Mouse (Mus musculus): ENCODE results near the gene Ccnh. TPM values are rescaled to one million over a fixed set of nuclear protein-coding genes. Genes with fewer than 3 reads are reported as not detected.
"Not testable (repeated sequence)": the region's sequence is repeated elsewhere in the genome, so short reads cannot be mapped to it uniquely, and the experiment has no call there.

Ccnh gene
- polyA plus RNA-seq (2015; fragmentation: Nextera tagmentation; extraction: Ambion mirVana), result 118 and 119 TPM in 2 replicates

DNA sequence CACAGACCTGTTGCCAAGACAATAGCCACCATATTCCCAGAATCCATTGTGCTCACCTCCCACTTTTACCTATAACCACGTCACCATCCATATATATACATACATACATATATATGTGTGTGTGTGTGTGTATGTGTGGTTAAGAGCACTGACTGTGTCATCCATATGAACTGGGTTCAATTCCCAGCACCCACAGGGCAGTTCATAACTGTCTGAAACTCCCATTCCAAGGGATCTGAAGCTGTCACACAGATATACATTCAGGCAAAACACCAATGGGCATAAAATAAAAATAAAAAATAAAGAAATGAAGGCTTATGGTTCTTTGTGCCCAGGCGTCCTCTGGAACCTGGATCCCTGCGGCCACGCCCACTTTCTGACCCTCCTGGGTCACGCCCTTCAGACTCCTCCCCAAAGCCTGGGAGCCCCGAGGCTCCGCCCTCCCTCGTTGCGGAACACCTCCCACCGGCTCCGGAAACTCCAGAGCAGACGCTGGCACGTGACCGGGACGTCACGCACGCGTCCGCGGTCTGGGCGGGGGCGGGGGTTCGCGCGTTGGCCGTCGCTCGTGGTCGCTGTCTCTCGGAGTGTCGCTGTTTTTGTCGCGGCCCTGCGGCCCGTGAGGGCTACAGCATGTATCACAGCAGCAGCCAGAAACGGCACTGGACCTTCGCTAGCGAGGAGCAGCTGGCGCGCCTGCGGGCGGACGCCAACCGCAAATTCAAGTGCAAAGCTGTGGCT is at the start of gene Ccnh:
Gene Ccnh, plus strand, starts transcription at position 506 of the 741 bp plus-strand sequence.
- ATAC-seq, result peak; percentile 97
- peak within 1 kb of the TSS; percentile 84 for H3K27ac ChIP-seq (ENCODE audit: low read length)
- peak within 1 kb of the TSS; percentile 97 for H3K9ac ChIP-seq (replicated peaks; ENCODE audit: low read depth, low read length)
- H3K4me3 ChIP-seq (replicated peaks; ENCODE audit: low read length), result peak within 1 kb of the TSS; percentile 99
- peak within 1 kb of the TSS; percentile 85 for H3K4me2 ChIP-seq (ENCODE audit: low read length)
- H3K36me3 ChIP-seq (ENCODE audit: control insufficient read depth, insufficient read depth), result peaks cover 10% of the 10 kb centered on the region; the same call in 1 of the 2 replicates
- WGBS, result 2% methylated on average over 44 of the region's 44 CpGs
- H3K9me3 ChIP-seq (ENCODE audit: control insufficient read depth, low read length), result no peaks in the 10 kb centered on the region
- no peaks in the 10 kb centered on the region for H3K27me3 ChIP-seq (replicated peaks; ENCODE audit: control insufficient read depth, insufficient read depth, low read length)
- peaks cover 10% of the 10 kb centered on the region for H3K4me1 ChIP-seq (replicated peaks; ENCODE audit: control insufficient read depth, insufficient read depth, low read length)

DNA sequence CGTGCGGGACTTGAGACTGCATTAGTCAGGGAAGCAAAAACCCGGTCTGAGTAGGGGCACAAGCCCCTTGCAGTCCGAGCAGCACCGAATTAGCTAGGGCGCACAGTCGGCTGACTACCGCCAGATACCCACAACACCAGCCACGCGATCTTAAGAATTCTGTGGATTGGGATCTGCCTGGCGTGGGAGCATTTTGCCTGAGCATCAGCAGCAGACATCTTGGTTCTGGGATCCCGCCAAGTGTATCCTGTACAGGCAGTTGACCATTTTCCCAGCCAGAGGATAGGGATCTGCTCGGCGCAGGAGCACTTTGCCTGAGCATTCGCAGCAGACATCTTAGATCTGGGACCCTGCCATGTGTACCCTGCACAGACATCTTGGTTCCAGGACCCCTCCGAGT is 45.8 kb upstream of the Ccnh start:
- H3K4me3 ChIP-seq (replicated peaks; ENCODE audit: low read length); H3K4me1 ChIP-seq (replicated peaks; ENCODE audit: control insufficient read depth, insufficient read depth, low read length); ATAC-seq; H3K27me3 ChIP-seq (replicated peaks; ENCODE audit: control insufficient read depth, insufficient read depth, low read length); H3K36me3 ChIP-seq (ENCODE audit: control insufficient read depth, insufficient read depth); H3K9me3 ChIP-seq (ENCODE audit: control insufficient read depth, low read length); H3K9ac ChIP-seq (replicated peaks; ENCODE audit: low read depth, low read length); H3K4me2 ChIP-seq (ENCODE audit: low read length); H3K27ac ChIP-seq (ENCODE audit: low read length): not testable (repeated sequence)
- 95% methylated on average over 16 of the region's 16 CpGs for WGBS

- Histone ChIP-seq H3K36me3 (ENCODE audit: control insufficient read depth, insufficient read depth) (no peaks in the 10 kb centered on the region), H3K4me2 (ENCODE audit: low read length) (no peak overlapping the region), H3K27ac (ENCODE audit: low read length) (no peak overlapping the region), H3K4me3 (replicated peaks; ENCODE audit: low read length) (no peak overlapping the region), H3K9me3 (ENCODE audit: control insufficient read depth, low read length) (no peaks in the 10 kb centered on the region), H3K27me3 (replicated peaks; ENCODE audit: control insufficient read depth, insufficient read depth, low read length) (no peaks in the 10 kb centered on the region), H3K4me1 (replicated peaks; ENCODE audit: control insufficient read depth, insufficient read depth, low read length) (no peaks in the 10 kb centered on the region), H3K9ac (replicated peaks; ENCODE audit: low read depth, low read length) (no peak overlapping the region)
- no peak for ATAC-seq
Observed at GRCm38 (mm10) chr13:85146471-85146870, 42.7 kb upstream of the Ccnh start.

DNA sequence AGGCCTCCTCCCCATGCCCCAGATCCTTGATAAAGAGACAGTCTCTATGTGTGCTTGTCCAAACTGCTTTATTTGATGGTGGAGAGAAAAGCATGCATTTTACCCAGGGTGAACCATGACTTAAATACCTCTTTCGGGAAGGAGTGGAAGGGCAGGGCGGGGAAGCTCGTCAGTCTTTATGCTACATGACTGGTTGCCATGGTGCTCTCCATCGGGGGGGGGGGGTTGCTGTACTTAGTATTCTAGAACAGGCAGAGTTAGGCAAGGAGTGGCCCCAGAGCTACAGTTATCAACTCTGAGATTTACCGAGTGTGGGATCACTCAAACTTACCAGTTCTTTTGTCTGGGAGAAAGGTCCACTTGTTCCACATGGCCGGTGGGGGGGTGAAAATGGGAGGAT is 34.5 kb upstream of the Ccnh start:
- 66% methylated on average over 6 of the region's 6 CpGs for WGBS
- Histone ChIP-seq H3K4me2 (ENCODE audit: low read length) (no peak overlapping the region), H3K9ac (replicated peaks; ENCODE audit: low read depth, low read length) (no peak overlapping the region)

DNA sequence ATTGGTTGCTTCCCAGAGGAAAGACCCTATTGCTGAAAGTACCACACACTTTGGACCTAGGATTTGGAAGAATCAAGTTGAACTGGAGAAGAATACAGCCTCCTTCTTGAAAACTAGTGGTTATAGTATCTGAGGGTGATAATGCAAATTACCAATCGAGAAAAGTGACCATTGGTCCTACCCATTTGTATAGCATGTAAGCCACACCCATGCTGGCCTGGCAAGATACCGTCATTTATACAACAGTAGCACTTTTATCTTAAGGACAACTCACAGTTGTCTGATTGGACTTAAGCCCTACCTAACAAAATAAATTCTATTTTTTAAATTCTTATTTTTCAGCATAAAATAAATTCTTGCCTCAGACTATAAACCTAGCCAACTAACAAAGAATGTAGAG is 29.2 kb upstream of the Ccnh start:
- H3K27me3 ChIP-seq (replicated peaks; ENCODE audit: control insufficient read depth, insufficient read depth, low read length), result no peaks in the 10 kb centered on the region
- H3K36me3 ChIP-seq (ENCODE audit: control insufficient read depth, insufficient read depth), result no peaks in the 10 kb centered on the region
- 83% methylated on average over 2 of the region's 2 CpGs for WGBS
- H3K4me3 ChIP-seq (replicated peaks; ENCODE audit: low read length), result no peak overlapping the region
- H3K9me3 ChIP-seq (ENCODE audit: control insufficient read depth, low read length), result no peaks in the 10 kb centered on the region
- H3K27ac ChIP-seq (ENCODE audit: low read length), result no peak overlapping the region
- H3K4me2 ChIP-seq (ENCODE audit: low read length), result no peak overlapping the region
- ATAC-seq, result no peak
- no peak overlapping the region for H3K9ac ChIP-seq (replicated peaks; ENCODE audit: low read depth, low read length)
- H3K4me1 ChIP-seq (replicated peaks; ENCODE audit: control insufficient read depth, insufficient read depth, low read length), result peaks cover 3% of the 10 kb centered on the region

More for the DNA sequence above, 34.5 kb upstream of the Ccnh start:
- Histone ChIP-seq H3K4me1 (replicated peaks; ENCODE audit: control insufficient read depth, insufficient read depth, low read length) (no peaks in the 10 kb centered on the region), H3K36me3 (ENCODE audit: control insufficient read depth, insufficient read depth) (no peaks in the 10 kb centered on the region), H3K27ac (ENCODE audit: low read length) (no peak overlapping the region), H3K27me3 (replicated peaks; ENCODE audit: control insufficient read depth, insufficient read depth, low read length) (no peaks in the 10 kb centered on the region), H3K4me3 (replicated peaks; ENCODE audit: low read length) (no peak overlapping the region), H3K9me3 (ENCODE audit: control insufficient read depth, low read length) (no peaks in the 10 kb centered on the region)
- no peak for ATAC-seq

- Histone ChIP-seq H3K4me3 (replicated peaks; ENCODE audit: low read length) (peak overlapping the region; percentile 24; the same call in 1 of the 2 replicates), H3K36me3 (ENCODE audit: control insufficient read depth, insufficient read depth) (no peaks in the 10 kb centered on the region), H3K27ac (ENCODE audit: low read length) (peak overlapping the region; percentile 53; the same call in 1 of the 2 replicates), H3K4me2 (ENCODE audit: low read length) (peak overlapping the region; percentile 52), H3K27me3 (replicated peaks; ENCODE audit: control insufficient read depth, insufficient read depth, low read length) (no peaks in the 10 kb centered on the region), H3K9me3 (ENCODE audit: control insufficient read depth, low read length) (no peaks in the 10 kb centered on the region), H3K9ac (replicated peaks; ENCODE audit: low read depth, low read length) (no peak overlapping the region), H3K4me1 (replicated peaks; ENCODE audit: control insufficient read depth, insufficient read depth, low read length) (peaks cover 3% of the 10 kb centered on the region)
- peak; percentile 74 for ATAC-seq
- WGBS, result 17% methylated on average over 4 of the region's 4 CpGs
Observed at GRCm38 (mm10) chr13:85164512-85165124, 24.6 kb upstream of the Ccnh start.

DNA sequence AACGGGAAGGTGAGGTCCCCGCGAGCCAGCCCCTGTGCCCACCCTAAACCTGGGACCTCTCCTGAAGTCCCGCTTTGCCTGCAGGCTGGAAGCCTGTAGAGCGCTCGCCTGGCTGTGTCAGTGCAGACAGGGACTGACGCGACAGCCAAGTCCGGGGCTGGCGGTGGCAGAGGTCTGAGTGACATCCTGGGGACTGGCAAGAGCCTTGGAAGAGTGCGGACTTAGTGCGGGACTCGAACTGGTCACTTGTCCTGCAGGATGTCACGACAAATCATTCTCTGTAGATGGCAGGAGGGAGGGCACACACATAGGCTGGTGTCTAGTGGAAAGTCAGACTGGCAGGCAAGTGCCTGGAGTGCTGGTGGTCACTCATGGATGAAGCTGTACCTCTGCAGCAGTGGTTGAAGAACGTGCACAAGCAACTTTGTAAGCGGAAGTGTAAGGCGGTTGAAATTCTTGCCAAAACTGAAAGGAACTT is 475 bp downstream of the Ccnh start:
- Histone ChIP-seq H3K4me1 (replicated peaks; ENCODE audit: control insufficient read depth, insufficient read depth, low read length) (peaks cover 10% of the 10 kb centered on the region), H3K9ac (replicated peaks; ENCODE audit: low read depth, low read length) (peak overlapping the region; percentile 97), H3K27ac (ENCODE audit: low read length) (peak overlapping the region; percentile 84), H3K36me3 (ENCODE audit: control insufficient read depth, insufficient read depth) (peaks cover 10% of the 10 kb centered on the region; the same call in 1 of the 2 replicates), H3K4me3 (replicated peaks; ENCODE audit: low read length) (peak overlapping the region; percentile 99), H3K27me3 (replicated peaks; ENCODE audit: control insufficient read depth, insufficient read depth, low read length) (no peaks in the 10 kb centered on the region), H3K9me3 (ENCODE audit: control insufficient read depth, low read length) (no peaks in the 10 kb centered on the region), H3K4me2 (ENCODE audit: low read length) (peak overlapping the region; percentile 85)
- WGBS, result 1% methylated on average over 17 of the region's 17 CpGs
- ATAC-seq, result peak; percentile 82

- Histone ChIP-seq H3K9ac (replicated peaks; ENCODE audit: low read depth, low read length) (no peak overlapping the region), H3K36me3 (ENCODE audit: control insufficient read depth, insufficient read depth) (peaks cover 10% of the 10 kb centered on the region; the same call in 1 of the 2 replicates), H3K4me2 (ENCODE audit: low read length) (no peak overlapping the region), H3K27me3 (replicated peaks; ENCODE audit: control insufficient read depth, insufficient read depth, low read length) (no peaks in the 10 kb centered on the region), H3K4me3 (replicated peaks; ENCODE audit: low read length) (no peak overlapping the region), H3K4me1 (replicated peaks; ENCODE audit: control insufficient read depth, insufficient read depth, low read length) (peaks cover 10% of the 10 kb centered on the region), H3K27ac (ENCODE audit: low read length) (no peak overlapping the region), H3K9me3 (ENCODE audit: control insufficient read depth, low read length) (no peaks in the 10 kb centered on the region)
- 98% methylated on average over 2 of the region's 2 CpGs for whole genome bisulfite sequencing
- ATAC-seq, result no peak
Observed at GRCm38 (mm10) chr13:85191253-85191652, 2.0 kb downstream of the Ccnh start.

DNA sequence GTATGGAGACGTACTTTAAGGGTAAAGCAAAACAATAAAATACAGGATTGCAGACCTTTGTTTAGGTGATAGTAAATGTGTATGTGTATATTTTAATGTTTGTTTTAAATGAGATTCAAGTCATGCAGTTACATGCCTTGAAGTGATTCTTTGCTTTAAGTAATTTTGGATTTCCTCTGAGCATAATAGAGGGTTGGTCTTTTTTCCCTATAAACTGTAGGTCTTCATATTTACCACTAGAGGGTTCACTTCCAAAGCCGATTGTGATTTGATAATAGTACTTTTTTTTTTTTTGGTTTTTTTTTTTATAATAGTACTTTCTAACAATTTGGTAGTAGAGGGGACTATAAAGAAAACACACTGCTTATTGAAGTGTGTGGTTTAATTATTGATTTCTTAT is 18.3 kb downstream of the Ccnh start:
- ATAC-seq, result no peak
- WGBS, result 77% methylated on average over 2 of the region's 2 CpGs
- H3K9ac ChIP-seq (replicated peaks; ENCODE audit: low read depth, low read length), result no peak overlapping the region
- no peaks in the 10 kb centered on the region for H3K9me3 ChIP-seq (ENCODE audit: control insufficient read depth, low read length)
- H3K27ac ChIP-seq (ENCODE audit: low read length), result no peak overlapping the region
- no peaks in the 10 kb centered on the region for H3K27me3 ChIP-seq (replicated peaks; ENCODE audit: control insufficient read depth, insufficient read depth, low read length)
- H3K4me1 ChIP-seq (replicated peaks; ENCODE audit: control insufficient read depth, insufficient read depth, low read length), result no peaks in the 10 kb centered on the region
- H3K4me3 ChIP-seq (replicated peaks; ENCODE audit: low read length), result no peak overlapping the region
- no peak overlapping the region for H3K4me2 ChIP-seq (ENCODE audit: low read length)
- peaks cover 15% of the 10 kb centered on the region; the same call in 1 of the 2 replicates for H3K36me3 ChIP-seq (ENCODE audit: control insufficient read depth, insufficient read depth)
